Mouse (Mus musculus): ENCODE results near the gene Eif4ebp2.

GRCm38 (mm10) chr10:61496231-61496630 is 43.8 kb upstream of the Eif4ebp2 start:
- TF ChIP-seq CTCF (conservative IDR thresholded peaks at IDR 0.05; ENCODE audit: low read length) = no peak
- TF ChIP-seq NANOG (IDR thresholded peaks at IDR 0.05; ENCODE audit: borderline replicate concordance, low read length) = no peak
- TF ChIP-seq POU5F1 (IDR thresholded peaks at IDR 0.05; ENCODE audit: borderline replicate concordance, low read length) = no peak

Data from E14TG2a.4 (cell line).